Mouse (Mus musculus) bone marrow, adult 2 months (tissue): ENCODE results near the gene Nrxn1.

ENCODE experiments used
- CTCF ChIP-seq: fragments of 200-500 bp; IDR thresholded peaks from 2 replicates; pipeline ENCODE4 v1.5.1; 2011; ENCODE audit warnings: low read length, control low read depth; ENCODE audit not compliant: control insufficient read depth, insufficient read depth
- POLR2A ChIP-seq: fragments of 200-500 bp; IDR thresholded peaks from 2 replicates; pipeline ENCODE4 v1.6.1; 2011; ENCODE audit warnings: low read depth, mild to moderate bottlenecking, control low read depth, low read length, borderline replicate concordance; ENCODE audit not compliant: control insufficient read depth

GRCm38 (mm10) chr17:90906118-90907093 is 186.5 kb downstream of the Nrxn1 start:
- no peak for TF ChIP-seq CTCF
- no peak for TF ChIP-seq POLR2A
